11 mouse cellular contexts compared by ENCODE assay signal in the genomic region with DNA sequence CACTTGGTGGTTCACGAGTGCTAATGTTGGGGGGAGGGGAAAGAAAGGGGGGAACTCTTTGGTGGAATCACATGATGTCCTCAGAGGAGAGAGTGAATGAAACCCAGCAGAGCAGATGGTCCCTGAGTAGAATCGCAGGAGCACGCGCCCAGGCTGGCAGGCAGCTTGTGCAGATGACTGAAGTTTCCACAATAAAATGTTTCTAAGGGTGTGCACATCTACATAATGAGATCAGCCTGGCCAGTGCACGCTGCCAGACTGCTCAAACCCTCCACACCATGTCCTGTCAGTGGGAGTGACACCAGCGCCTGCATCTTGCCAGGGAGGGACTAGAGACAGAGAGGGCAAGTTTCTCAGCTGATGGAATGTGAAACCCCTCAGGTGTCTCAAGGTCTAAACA. TPM values are rescaled to one million over a fixed set of nuclear protein-coding genes. Genes with fewer than 3 reads are reported as not detected.
DNase-seq lines count a peak whose midpoint lies in the region; ATAC-seq lines count a peak whose summit lies in the region.
"Had no signal": no experiment of that assay in that cellular context is flagged by ENCODE, and none has a peak within 500 bp of the region (broad histone marks: within the 10 kb centered on the region; RNA-seq: fewer than 3 reads in every experiment).

No protein-coding gene starts in this region.

- no peaks in the 10 kb centered on the region for H3K36me3 ChIP-seq in forebrain, embryonic 12.5 days (replicated peaks)
- H3K36me3 ChIP-seq in forebrain, embryonic 10.5 days (replicated peaks): no peaks in the 10 kb centered on the region
- no peaks in the 10 kb centered on the region for H3K36me3 ChIP-seq in heart, embryonic 12.5 days

- H3K4me2 ChIP-seq in forebrain, embryonic 12.5 days: no peak overlapping the region
- H3K4me2 ChIP-seq in heart, embryonic 12.5 days: no peak overlapping the region

- H3K27me3 ChIP-seq in forebrain, embryonic 12.5 days: no peaks in the 10 kb centered on the region
- H3K27me3 ChIP-seq in forebrain, embryonic 10.5 days (ENCODE audit: poor library complexity, severe bottlenecking): no peaks in the 10 kb centered on the region
- no peaks in the 10 kb centered on the region for H3K27me3 ChIP-seq in heart, embryonic 12.5 days (replicated peaks)

- WGBS in forebrain, embryonic 12.5 days: 52% methylated on average over 6 of the region's 6 CpGs
- WGBS in forebrain, embryonic 10.5 days: 79% methylated on average over 6 of the region's 6 CpGs
- 55% methylated on average over 6 of the region's 6 CpGs for WGBS in heart, embryonic 12.5 days

- H3K4me3 ChIP-seq in forebrain, embryonic 12.5 days (replicated peaks): no peak overlapping the region
- no peak overlapping the region for H3K4me3 ChIP-seq in forebrain, embryonic 10.5 days
- no peak overlapping the region for H3K4me3 ChIP-seq in heart, embryonic 12.5 days

- intact Hi-C loops in left cerebral cortex, postnatal 14 days (cut with DNase I): no loop called here

- no peak overlapping the region for H3K27ac ChIP-seq in forebrain, embryonic 12.5 days
- no peak overlapping the region for H3K27ac ChIP-seq in forebrain, embryonic 10.5 days
- no peak overlapping the region; the same call in 1 of the 2 replicates for H3K27ac ChIP-seq in heart, embryonic 12.5 days (ENCODE audit: poor library complexity, severe bottlenecking)

- peak; percentile 53 for ATAC-seq in forebrain, embryonic 12.5 days (ENCODE audit: low FRiP score)
- 0 out of 2 replicates have a peak, but pooled peaks have one; percentile 29 for ATAC-seq in heart, embryonic 12.5 days (ENCODE audit: insufficient number of reproducible peaks, low FRiP score)

- DNase-seq in forebrain, embryonic 10.5 days (ENCODE audit: extremely low spot score, low spot score): no peak
- DNase-seq in NIH3T3 (ENCODE audit: low read depth): peak; percentile 90
- peak; percentile 48 to 78 for DNase-seq in left cerebral cortex, postnatal 14 days (ENCODE audit: low spot score in 2 of 2)
- DNase-seq in cerebellum, adult 8-10 months: no peak
- no peak for DNase-seq in ovary, postnatal 14 days (ENCODE audit: low spot score)
- DNase-seq in cerebellum, postnatal 14 days: no peak

- no peak overlapping the region for H3K9ac ChIP-seq in forebrain, embryonic 12.5 days
- H3K9ac ChIP-seq in heart, embryonic 12.5 days: no peak overlapping the region

- peaks cover 2% of the 10 kb centered on the region; the same call in 1 of the 2 replicates for H3K4me1 ChIP-seq in forebrain, embryonic 12.5 days
- no peaks in the 10 kb centered on the region for H3K4me1 ChIP-seq in forebrain, embryonic 10.5 days
- peaks cover 43% of the 10 kb centered on the region for H3K4me1 ChIP-seq in heart, embryonic 12.5 days (replicated peaks)

- H3K9me3 ChIP-seq in forebrain, embryonic 12.5 days: no peaks in the 10 kb centered on the region
- no peaks in the 10 kb centered on the region for H3K9me3 ChIP-seq in forebrain, embryonic 10.5 days
- peaks cover 13% of the 10 kb centered on the region; the same call in 1 of the 2 replicates for H3K9me3 ChIP-seq in heart, embryonic 12.5 days (replicated peaks)

RNA-seq across cellular contexts. Expression of gene Polm, which starts 10.9 kb away (rescaled TPM):
- polyA plus RNA-seq in forebrain, embryonic 12.5 days (2016; fragmentation: Nextera tagmentation; extraction: Ambion mirVana): 7.7 and 8.4 TPM in 2 replicates
- 10.1 and 10.6 TPM in 2 replicates for polyA plus RNA-seq in forebrain, embryonic 10.5 days (2016; fragmentation: Nextera tagmentation; extraction: Ambion mirVana)
- polyA plus RNA-seq in heart, embryonic 12.5 days (2016; fragmentation: Nextera tagmentation; extraction: Ambion mirVana): 8.4 and 9.0 TPM in 2 replicates
- 1 to 10 TPM; 7.0 to 7.7 TPM for total RNA-seq in left cerebral cortex, postnatal 14 days (2021)

RNA-seq across cellular contexts. Expression of gene Aebp1, which starts 13.0 kb away (rescaled TPM):
- polyA plus RNA-seq in forebrain, embryonic 12.5 days (2016; fragmentation: Nextera tagmentation; extraction: Ambion mirVana): 14.6 and 20.5 TPM in 2 replicates
- polyA plus RNA-seq in forebrain, embryonic 10.5 days (2016; fragmentation: Nextera tagmentation; extraction: Ambion mirVana): 8.0 and 8.8 TPM in 2 replicates
- polyA plus RNA-seq in heart, embryonic 12.5 days (2016; fragmentation: Nextera tagmentation; extraction: Ambion mirVana): 31.8 and 34.7 TPM in 2 replicates
- total RNA-seq in left cerebral cortex, postnatal 14 days (2021): 10 to 100 TPM; 15.2 to 18.6 TPM
- total RNA-seq: neutrophil, adult 5-6 weeks had no signal

RNA-seq across cellular contexts. Expression of gene Pold2, which starts 29.4 kb away (rescaled TPM):
- 104 and 108 TPM in 2 replicates for polyA plus RNA-seq in forebrain, embryonic 12.5 days (2016; fragmentation: Nextera tagmentation; extraction: Ambion mirVana)
- polyA plus RNA-seq in forebrain, embryonic 10.5 days (2016; fragmentation: Nextera tagmentation; extraction: Ambion mirVana): 158 and 163 TPM in 2 replicates
- 102 and 106 TPM in 2 replicates for polyA plus RNA-seq in heart, embryonic 12.5 days (2016; fragmentation: Nextera tagmentation; extraction: Ambion mirVana)
- 10 to 100 TPM; 19.4 to 21.2 TPM for total RNA-seq in left cerebral cortex, postnatal 14 days (2021)

RNA-seq across cellular contexts. Expression of gene Pgam2, which starts 45.2 kb away (rescaled TPM):
- 2.5 and 3.7 TPM in 2 replicates for polyA plus RNA-seq in forebrain, embryonic 12.5 days (2016; fragmentation: Nextera tagmentation; extraction: Ambion mirVana)
- polyA plus RNA-seq in forebrain, embryonic 10.5 days (2016; fragmentation: Nextera tagmentation; extraction: Ambion mirVana): 2.8 and 2.9 TPM in 2 replicates
- 738 and 761 TPM in 2 replicates for polyA plus RNA-seq in heart, embryonic 12.5 days (2016; fragmentation: Nextera tagmentation; extraction: Ambion mirVana)
- total RNA-seq in left cerebral cortex, postnatal 14 days (2021): 10 to 100 TPM; 11.6 to 13.9 TPM

RNA-seq across cellular contexts. Expression of gene Myl7, which starts 49.8 kb away (rescaled TPM):
- 0.99 and 2.0 TPM in 2 replicates for polyA plus RNA-seq in forebrain, embryonic 12.5 days (2016; fragmentation: Nextera tagmentation; extraction: Ambion mirVana)
- polyA plus RNA-seq in forebrain, embryonic 10.5 days (2016; fragmentation: Nextera tagmentation; extraction: Ambion mirVana): 2.6 and 3.1 TPM in 2 replicates
- 5,530 and 5,941 TPM in 2 replicates for polyA plus RNA-seq in heart, embryonic 12.5 days (2016; fragmentation: Nextera tagmentation; extraction: Ambion mirVana)
- not detected for total RNA-seq in left cerebral cortex, postnatal 14 days (2021)
- total RNA-seq: left cerebral cortex, adult 8-10 months; neutrophil, adult 5-6 weeks had no signal
- polyA plus RNA-seq: C2C12 had no signal

Comparison
In these comparisons a context has a peak if more than half of its experiments do, and no peak if none do; other contexts are left out.
1. DNase-seq: peak in NIH3T3 (single experiment) and left cerebral cortex, postnatal 14 days (2 of 2); none in forebrain, embryonic 10.5 days (single experiment), cerebellum, adult 8-10 months (single experiment), ovary, postnatal 14 days (single experiment) and cerebellum, postnatal 14 days (0 of 2).